12 mouse cellular contexts compared by ENCODE assay signal in genomic region chr12:16662955-16663585, GRCm38 (mm10). TPM values are rescaled to one million over a fixed set of nuclear protein-coding genes. Genes with fewer than 3 reads are reported as not detected.
A peak's percentile ranks its signal among the peaks of the same experiment; 100 is the strongest.
DNase-seq lines count a peak whose midpoint lies in the region; ATAC-seq lines count a peak whose summit lies in the region.
"Had no signal": no experiment of that assay in that cellular context is flagged by ENCODE, and none has a peak within 500 bp of the region (broad histone marks: within the 10 kb centered on the region; RNA-seq: fewer than 3 reads in every experiment).

No protein-coding gene starts in this region.

- DNase-seq in cerebellum, postnatal 10 days, result peak; percentile 55 to 56
- DNase-seq in cerebellum, postnatal 4 days (ENCODE audit: low spot score in 2 of 2), result no peak
- DNase-seq in layer of hippocampus, adult 8-10 months (ENCODE audit: low spot score in 2 of 2), result peak; percentile 46 to 73
- no peak for DNase-seq in layer of hippocampus, postnatal 25 days (ENCODE audit: extremely low spot score in 1 of 2, low spot score in 1 of 2)
- peak; percentile 78 for DNase-seq in MN1 (ENCODE audit: low spot score)
- peak; percentile 38 to 59 for DNase-seq in layer of hippocampus, postnatal 10 days (ENCODE audit: low spot score in 2 of 2)
- DNase-seq in thymus, postnatal 10 days (ENCODE audit: low spot score in 2 of 2), result no peak
- DNase-seq: cerebellum, adult 8-10 months; lung, adult 2 months had no signal

- no peak for ATAC-seq in granulocyte monocyte progenitor cell, adult 5-6 weeks (replicated peaks; ENCODE audit: poor library complexity, severe bottlenecking)
- ATAC-seq: CD4-positive, CD25-positive, alpha-beta regulatory T cell, adult 4 months had no signal

RNA-seq across cellular contexts. Expression of gene Ntsr2, which starts 9.9 kb away (rescaled TPM):
- total RNA-seq in layer of hippocampus, adult 8-10 months (2022), result 100 to 1,000 TPM; 161 to 213 (median 178) TPM
- total RNA-seq in layer of hippocampus, postnatal 25 days (2021), result 100 to 1,000 TPM; 217 to 233 TPM
- 100 to 1,000 TPM; 112 to 123 TPM for total RNA-seq in layer of hippocampus, postnatal 10 days (2021)
- total RNA-seq in granulocyte monocyte progenitor cell, adult 5-6 weeks (2014; fragmentation: Nextera tagmentation), result not detected in 2 replicates
- not detected in 2 replicates for total RNA-seq in granulocyte monocyte progenitor cell, adult 5-6 weeks (2017)
- total RNA-seq: monocyte, adult 5-6 weeks had no signal

RNA-seq across cellular contexts. Expression of gene Lpin1, which starts 52.3 kb away (rescaled TPM):
- total RNA-seq in layer of hippocampus, adult 8-10 months (2022), result 10 to 100 TPM; 28.8 to 33.0 (median 30.9) TPM
- 10 to 100 TPM; 22.8 to 24.0 TPM for total RNA-seq in layer of hippocampus, postnatal 25 days (2021)
- 10 to 100 TPM; 17.7 to 20.9 TPM for total RNA-seq in layer of hippocampus, postnatal 10 days (2021)
- 2.2 and 10.2 TPM in 2 replicates for total RNA-seq in granulocyte monocyte progenitor cell, adult 5-6 weeks (2014; fragmentation: Nextera tagmentation)
- 2.4 and 4.5 TPM in 2 replicates for total RNA-seq in granulocyte monocyte progenitor cell, adult 5-6 weeks (2017)

Comparison
In these comparisons a context has a peak if more than half of its experiments do, and no peak if none do; other contexts are left out.
1. DNase-seq: peak in cerebellum, postnatal 10 days (2 of 2), layer of hippocampus, adult 8-10 months (2 of 2), MN1 (single experiment) and layer of hippocampus, postnatal 10 days (2 of 2); none in cerebellum, postnatal 4 days (0 of 2), layer of hippocampus, postnatal 25 days (0 of 2) and thymus, postnatal 10 days (0 of 2).
2. RNA of gene Ntsr2, which starts 9.9 kb away (total RNA-seq): 217 to 233 TPM in layer of hippocampus, postnatal 25 days, 161 to 213 TPM in layer of hippocampus, adult 8-10 months and 112 to 123 TPM in layer of hippocampus, postnatal 10 days; not detected in granulocyte monocyte progenitor cell, adult 5-6 weeks; every median in the first group is over 100 times any median in the second.